Mouse (Mus musculus) mouse trophoblast stem cell (cell line): ENCODE measurements around the gene Fbln1.
"Not testable (repeated sequence)": the region's sequence is repeated elsewhere in the genome, so short reads cannot be mapped to it uniquely, and the experiment has no call there.

Source experiments
- in situ Hi-C, 2 experiments: fragments of 300-500 bp; cut with MseI, MboI; formaldehyde crosslinking; loops; 2 replicates in 1 of 2; 3 replicates in 1 of 2; pipeline ENCODE4 v1.15.1; 2025

Gene Fbln1

GRCm38 (mm10) chr15:85294632-85295031 lies 88.9 kb downstream of the Fbln1 start:
- in situ Hi-C loops, result no loop called here

- in situ Hi-C loops, result no loop called here
Observed at GRCm38 (mm10) chr15:85295544-85295943, 89.8 kb downstream of the Fbln1 start.

GRCm38 (mm10) chr15:85295977-85296376 lies 90.2 kb downstream of the Fbln1 start:
- in situ Hi-C loops, result no loop called here

GRCm38 (mm10) chr15:85296538-85296937 lies 90.8 kb downstream of the Fbln1 start:
- in situ Hi-C loops, result no loop called here

- in situ Hi-C loops, result no loop called here
Observed at GRCm38 (mm10) chr15:85298167-85298781, 92.5 kb downstream of the Fbln1 start.

GRCm38 (mm10) chr15:85298946-85299345 lies 93.2 kb downstream of the Fbln1 start:
- in situ Hi-C loops, result no loop called here

- in situ Hi-C loops, result no loop called here
Observed at GRCm38 (mm10) chr15:85303241-85303640, 97.5 kb downstream of the Fbln1 start.

- in situ Hi-C loops, result no loop called here
Observed at GRCm38 (mm10) chr15:85303976-85304375, 98.2 kb downstream of the Fbln1 start.

- in situ Hi-C loops, result no loop called here
Observed at GRCm38 (mm10) chr15:85307061-85307660, 101.4 kb downstream of the Fbln1 start.

- in situ Hi-C loops, result loop anchor here in 1 of 2 experiments (10.0 kb wide), 1 partner anchor 274 kb away; the partner anchor contains the start of gene Wnt7b
Observed at GRCm38 (mm10) chr15:85311058-85311657, 105.4 kb downstream of the Fbln1 start.

- in situ Hi-C loops, result loop anchor here in 1 of 2 experiments (10.0 kb wide), 1 partner anchor 269 kb away; the partner anchor contains the start of gene Wnt7b
Observed at GRCm38 (mm10) chr15:85315378-85316025, 109.8 kb downstream of the Fbln1 start.

- in situ Hi-C loops, result loop anchor here in 1 of 2 experiments (10.0 kb wide), 1 partner anchor 268 kb away; the partner anchor contains the start of gene Wnt7b
Observed at GRCm38 (mm10) chr15:85316342-85317140, 110.8 kb downstream of the Fbln1 start.

GRCm38 (mm10) chr15:85319924-85320668 lies 114.3 kb downstream of the Fbln1 start:
- in situ Hi-C loops, result loop anchor here (10.0 kb wide), 1 partner anchor 265 kb away; the partner anchor contains the start of gene Wnt7b (in 2 of the 2)

GRCm38 (mm10) chr15:85323214-85323613 lies 117.5 kb downstream of the Fbln1 start:
- in situ Hi-C loops, result loop anchor here in 1 of 2 experiments (10.0 kb wide), 1 partner anchor 262 kb away; the partner anchor contains the start of gene Wnt7b

GRCm38 (mm10) chr15:85324426-85324825 lies 118.7 kb downstream of the Fbln1 start:
- in situ Hi-C loops, result loop anchor here in 1 of 2 experiments (10.0 kb wide), 1 partner anchor 260 kb away; the partner anchor contains the start of gene Wnt7b

- in situ Hi-C loops, result loop anchor here in 1 of 2 experiments (10.0 kb wide), 1 partner anchor 257 kb away; the partner anchor contains the start of gene Wnt7b
Observed at GRCm38 (mm10) chr15:85327808-85328207, 122.1 kb downstream of the Fbln1 start.

- in situ Hi-C loops, result loop anchor here in 1 of 2 experiments (10.0 kb wide), 1 partner anchor 256 kb away; the partner anchor contains the start of gene Wnt7b
Observed at GRCm38 (mm10) chr15:85328455-85328854, 122.7 kb downstream of the Fbln1 start.

- in situ Hi-C loops, result loop anchor here in 1 of 2 experiments (10.0 kb wide), 1 partner anchor 256 kb away; the partner anchor contains the start of gene Wnt7b
Observed at GRCm38 (mm10) chr15:85329096-85329495, 123.3 kb downstream of the Fbln1 start.

- in situ Hi-C loops, result no loop called here
Observed at GRCm38 (mm10) chr15:85330024-85330423, 124.3 kb downstream of the Fbln1 start.

- in situ Hi-C loops, result not testable (repeated sequence)
Observed at GRCm38 (mm10) chr15:85333511-85333910, 127.8 kb downstream of the Fbln1 start.
